Comparison of ENCODE assay signal across 25 mouse cellular contexts in the genomic region with DNA sequence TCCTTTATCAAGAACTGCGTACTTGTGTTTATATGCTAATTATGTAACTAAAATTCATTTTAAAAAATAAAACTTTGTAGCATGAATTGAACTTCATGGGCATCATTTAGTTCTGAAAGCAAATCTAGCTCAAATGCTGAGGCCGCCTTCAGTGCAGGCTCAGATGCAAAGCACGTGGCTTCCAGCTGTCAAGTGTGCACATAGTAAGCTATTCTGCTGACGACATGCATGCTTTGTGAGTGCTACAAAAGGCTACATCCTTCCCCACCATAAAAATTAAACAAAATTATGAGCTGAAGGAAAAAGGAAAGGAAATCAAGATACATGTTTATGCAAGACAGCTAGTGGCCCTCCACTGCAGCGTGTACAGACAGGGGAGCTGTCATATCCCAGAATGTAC.
"Had no signal": no experiment of that assay in that cellular context is flagged by ENCODE, and none has a peak within 500 bp of the region (broad histone marks: within the 10 kb centered on the region; RNA-seq: fewer than 3 reads in every experiment).

No protein-coding gene starts in this region.

- H3K27me3 ChIP-seq: kidney, embryonic 15.5 days; limb, embryonic 12.5 days; limb, embryonic 15.5 days; liver, embryonic 12.5 days; liver, embryonic 15.5 days; lung, embryonic 15.5 days; megakaryocyte, embryonic 14.5 days; midbrain, embryonic 15.5 days; neural tube, embryonic 13.5 days had no signal

- DNase-seq: kidney, adult 8-10 months; kidney, postnatal 14 days; kidney, postnatal 4 days; left cerebral cortex, postnatal 4 days; lung, adult 18-20 months; lung, postnatal 10 days; lung, postnatal 36 days; retina, postnatal 1 day; right cerebral cortex, postnatal 14 days; right cerebral cortex, postnatal 4 days; thymus, adult 2 months; thymus, postnatal 14 days; thymus, postnatal 4 days had no signal

- H3K4me3 ChIP-seq: kidney, embryonic 15.5 days; limb, embryonic 12.5 days; limb, embryonic 15.5 days; liver, embryonic 12.5 days; liver, embryonic 15.5 days; lung, embryonic 15.5 days; megakaryocyte, embryonic 14.5 days; midbrain, embryonic 10.5 days; midbrain, embryonic 15.5 days; myocyte; neural tube, embryonic 13.5 days had no signal

- H3K9me3 ChIP-seq: kidney, embryonic 15.5 days; limb, embryonic 12.5 days; limb, embryonic 15.5 days; liver, embryonic 12.5 days; liver, embryonic 15.5 days; lung, embryonic 15.5 days; midbrain, embryonic 10.5 days; midbrain, embryonic 15.5 days; neural tube, embryonic 13.5 days had no signal

- H3K4me2 ChIP-seq: kidney, embryonic 15.5 days; limb, embryonic 12.5 days; limb, embryonic 15.5 days; liver, embryonic 12.5 days; liver, embryonic 15.5 days; lung, embryonic 15.5 days; midbrain, embryonic 15.5 days; neural tube, embryonic 13.5 days had no signal

- H3K36me3 ChIP-seq: kidney, embryonic 15.5 days; limb, embryonic 12.5 days; limb, embryonic 15.5 days; liver, embryonic 12.5 days; liver, embryonic 15.5 days; lung, embryonic 15.5 days; midbrain, embryonic 10.5 days; midbrain, embryonic 15.5 days; neural tube, embryonic 13.5 days had no signal

- H3K4me1 ChIP-seq: kidney, embryonic 15.5 days; limb, embryonic 12.5 days; limb, embryonic 15.5 days; liver, embryonic 12.5 days; liver, embryonic 15.5 days; lung, embryonic 15.5 days; megakaryocyte, embryonic 14.5 days; midbrain, embryonic 10.5 days; midbrain, embryonic 15.5 days; neural tube, embryonic 13.5 days had no signal

- ATAC-seq: liver, embryonic 12.5 days; midbrain, embryonic 15.5 days had no signal

- H3K27ac ChIP-seq: kidney, embryonic 15.5 days; limb, embryonic 12.5 days; limb, embryonic 15.5 days; liver, embryonic 12.5 days; liver, embryonic 15.5 days; lung, embryonic 15.5 days; midbrain, embryonic 10.5 days; midbrain, embryonic 15.5 days; neural tube, embryonic 13.5 days; stomach, postnatal 0 days had no signal

- H3K9ac ChIP-seq: kidney, embryonic 15.5 days; limb, embryonic 12.5 days; limb, embryonic 15.5 days; liver, embryonic 12.5 days; liver, embryonic 15.5 days; lung, embryonic 15.5 days; midbrain, embryonic 15.5 days; neural tube, embryonic 13.5 days had no signal
